Mouse (Mus musculus): ENCODE measurements around the gene 9330182L06Rik. TPM values are rescaled to one million over a fixed set of nuclear protein-coding genes. Genes with fewer than 3 reads are reported as not detected.

Gene 9330182L06Rik
- total RNA-seq, 2 experiments from 2014 or later: 0.17 to 0.36 TPM

DNA sequence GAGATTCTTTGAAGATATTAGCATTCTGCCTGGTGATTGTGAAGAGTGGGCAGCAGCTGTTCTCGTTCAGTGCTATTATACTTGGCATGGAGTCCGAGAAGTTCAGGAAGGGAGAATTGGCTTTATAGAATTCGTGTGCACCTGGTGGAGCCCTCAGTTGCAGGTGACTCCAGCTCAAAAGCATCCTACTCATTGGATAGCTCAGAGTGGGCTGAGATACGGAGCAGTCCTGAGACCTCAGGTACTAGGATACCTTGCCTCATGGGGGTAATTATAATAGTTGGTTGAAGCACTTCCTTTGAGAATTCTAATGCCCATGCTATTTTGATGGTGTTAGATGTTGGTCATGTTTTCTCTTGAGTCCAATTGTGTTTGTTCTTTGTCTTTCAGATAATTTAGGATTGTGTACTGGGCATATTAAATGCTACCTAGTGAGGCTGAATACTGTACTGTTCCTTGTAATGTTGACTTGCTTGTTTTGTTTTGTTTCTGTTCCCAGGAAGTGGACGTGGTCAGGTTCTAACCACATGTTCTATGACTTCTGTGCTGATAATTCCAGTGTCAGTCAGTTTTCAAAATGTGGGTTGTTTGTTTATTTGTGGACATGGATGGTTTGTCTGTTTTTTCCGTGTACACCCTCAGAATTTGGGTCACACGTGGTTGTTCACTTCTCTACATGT is 96.2 kb downstream of the 9330182L06Rik start:
- intact Hi-C loops (cut with DNase I): no loop called here
- no peak for DNase-seq

DNA sequence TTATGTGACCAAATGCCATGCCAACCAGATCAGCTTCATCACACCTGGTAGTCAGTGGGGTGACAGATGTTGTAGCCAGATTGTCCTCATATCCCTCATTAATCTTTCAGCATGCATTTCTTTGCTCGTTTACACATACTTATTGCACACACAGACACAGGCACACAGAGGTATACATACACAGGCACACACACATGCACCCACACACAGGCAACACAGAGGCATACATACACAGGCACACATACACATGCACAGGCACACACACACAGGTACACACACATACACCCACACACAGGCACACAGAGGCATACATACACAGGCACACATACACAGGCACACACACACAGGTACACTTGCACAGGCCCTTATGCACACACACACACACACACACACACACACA is 99.0 kb downstream of the 9330182L06Rik start:
- no peak for DNase-seq
- intact Hi-C loops (cut with DNase I): no loop called here

DNA sequence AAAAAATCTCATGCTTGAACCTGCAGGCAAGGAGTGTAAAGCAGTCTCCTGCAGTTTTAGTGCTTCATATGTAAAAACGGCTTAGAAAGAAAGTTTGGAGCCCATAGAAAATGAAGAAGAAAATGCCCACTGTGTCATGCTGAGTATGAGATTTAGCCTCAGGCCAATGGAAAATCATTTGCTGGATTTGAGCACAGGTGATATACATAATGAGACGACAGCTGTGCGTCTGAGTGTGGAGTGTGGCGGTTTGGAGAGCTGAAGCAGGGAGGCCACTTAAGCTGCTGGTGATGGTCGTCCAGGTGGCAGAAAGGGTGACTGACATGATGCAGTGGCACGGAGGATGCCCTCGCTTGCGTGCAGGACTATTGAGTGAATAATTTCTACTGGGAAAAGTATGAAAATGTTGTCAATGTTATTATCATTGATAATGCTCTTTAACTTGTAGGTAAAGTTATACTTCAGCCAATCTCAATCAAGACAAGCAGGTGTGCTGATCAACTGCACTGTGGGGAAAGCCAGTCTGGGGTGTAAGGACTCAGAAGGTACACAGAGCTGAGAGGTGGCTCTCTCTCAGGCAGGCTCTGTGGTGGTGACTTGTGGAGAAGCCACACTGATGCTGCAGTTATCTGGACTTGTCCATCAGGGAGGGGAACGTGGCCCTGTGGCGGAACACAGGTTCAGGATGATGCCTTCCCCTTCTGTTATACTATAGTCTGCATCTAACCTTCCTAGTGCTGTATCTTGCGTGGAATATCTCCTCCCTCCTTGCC is 102.2 kb downstream of the 9330182L06Rik start:
- DNase-seq: no peak
- intact Hi-C loops (cut with DNase I): no loop called here

DNA sequence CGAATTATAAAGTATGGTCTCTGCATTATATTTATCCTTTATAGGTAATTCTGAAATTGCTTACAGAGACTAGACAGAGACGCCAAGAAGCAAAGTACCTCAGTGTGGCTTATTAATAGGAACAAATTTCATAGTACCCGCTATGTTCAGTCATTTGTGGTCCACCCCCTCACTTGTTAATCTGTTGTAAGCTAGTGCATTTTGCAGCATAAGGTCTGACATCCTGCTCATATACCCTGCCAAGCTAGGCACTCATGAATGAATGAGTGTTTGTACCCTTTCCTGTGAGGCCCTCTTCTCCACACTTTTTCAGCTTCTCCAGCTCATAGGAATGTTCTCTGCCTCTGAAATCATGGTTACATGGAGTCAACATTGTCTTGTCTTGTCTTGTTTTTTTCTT is 105.2 kb downstream of the 9330182L06Rik start:
- no peak for DNase-seq
- intact Hi-C loops (cut with DNase I): no loop called here

GRCm38 (mm10) chr5:9373341-9373740 is 107.4 kb downstream of the 9330182L06Rik start:
- intact Hi-C loops (cut with DNase I): no loop called here
- no peak for DNase-seq

GRCm38 (mm10) chr5:9389968-9390367 is 124.0 kb downstream of the 9330182L06Rik start:
- intact Hi-C loops (cut with DNase I): no loop called here
- peak in 1 of 2 experiments; percentile 4 for DNase-seq

- intact Hi-C loops (cut with DNase I): no loop called here
- DNase-seq: no peak
Observed at GRCm38 (mm10) chr5:9391858-9392393, 126.0 kb downstream of the 9330182L06Rik start.

GRCm38 (mm10) chr5:9417098-9417497 is 151.2 kb downstream of the 9330182L06Rik start:
- intact Hi-C loops (cut with DNase I): no loop called here
- DNase-seq: no peak

GRCm38 (mm10) chr5:9417802-9418201 is 151.9 kb downstream of the 9330182L06Rik start:
- intact Hi-C loops (cut with DNase I): no loop called here
- no peak for DNase-seq

DNA sequence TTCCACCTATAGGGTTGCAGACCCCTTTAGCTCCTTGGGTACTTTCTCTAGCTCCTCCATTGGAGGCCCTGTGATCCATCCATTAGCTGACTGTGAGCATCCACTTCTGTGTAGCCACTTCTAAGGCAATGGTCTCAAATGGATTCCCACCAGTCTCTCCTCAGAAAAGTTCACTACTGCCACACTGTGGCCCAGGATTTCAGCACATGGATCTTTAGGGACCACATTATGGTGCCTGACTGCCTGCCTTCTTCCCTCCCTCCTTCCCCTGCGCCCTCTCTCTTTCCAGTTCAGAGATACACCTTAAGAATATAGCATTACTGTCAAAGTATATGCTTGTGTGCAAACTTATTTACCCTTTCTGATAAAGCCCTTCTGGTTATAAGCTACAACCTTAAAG is 154.0 kb downstream of the 9330182L06Rik start:
- peak; percentile 3 to 8 for DNase-seq
- intact Hi-C loops (cut with DNase I): loop anchor here (10.0 kb wide), 1 partner anchor 355 kb away; no protein-coding TSS in a partner anchor

DNA sequence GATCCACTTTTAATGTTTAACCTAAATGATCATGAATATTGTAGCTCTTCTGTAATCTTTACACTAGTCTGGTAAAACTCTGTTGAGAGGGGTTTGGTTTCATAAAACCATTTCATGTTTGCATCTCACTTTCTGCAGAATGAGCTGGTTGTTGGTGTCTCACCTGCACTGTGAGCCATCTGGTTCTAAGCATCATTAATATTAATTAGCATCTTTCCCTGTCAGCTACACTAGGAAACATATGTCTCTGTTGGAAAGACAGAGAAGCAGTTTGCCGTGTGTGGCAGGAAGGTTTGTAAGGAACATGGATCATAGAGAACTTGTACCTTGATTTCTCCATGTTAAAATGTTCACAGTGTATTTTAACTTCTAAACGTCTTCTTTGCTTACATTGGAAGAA is 158.5 kb downstream of the 9330182L06Rik start:
- no peak for DNase-seq
- intact Hi-C loops (cut with DNase I): loop anchor here (10.0 kb wide), 1 partner anchor 360 kb away; no protein-coding TSS in a partner anchor

DNA sequence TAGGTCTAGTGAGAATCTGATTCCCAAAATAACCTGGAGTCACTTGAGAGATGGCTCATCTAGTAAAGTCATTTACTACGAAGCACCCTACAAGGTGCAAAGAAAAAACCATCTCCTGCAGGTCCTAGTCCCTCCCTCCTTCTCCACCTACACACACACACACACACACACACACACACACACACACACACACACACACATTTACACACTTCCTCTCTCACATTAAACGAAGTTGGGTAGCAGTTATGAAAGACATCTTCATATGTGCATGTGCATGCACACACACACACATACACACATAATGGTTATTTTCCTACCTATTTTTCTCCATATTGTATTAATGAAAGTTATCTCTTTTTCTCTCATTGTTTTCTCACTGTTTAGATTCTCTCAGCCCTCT is 161.2 kb downstream of the 9330182L06Rik start:
- no peak for DNase-seq
- intact Hi-C loops (cut with DNase I): loop anchor here (2.0 to 10.0 kb wide), 3 partner anchors 258 to 485 kb away; no protein-coding TSS in a partner anchor

DNA sequence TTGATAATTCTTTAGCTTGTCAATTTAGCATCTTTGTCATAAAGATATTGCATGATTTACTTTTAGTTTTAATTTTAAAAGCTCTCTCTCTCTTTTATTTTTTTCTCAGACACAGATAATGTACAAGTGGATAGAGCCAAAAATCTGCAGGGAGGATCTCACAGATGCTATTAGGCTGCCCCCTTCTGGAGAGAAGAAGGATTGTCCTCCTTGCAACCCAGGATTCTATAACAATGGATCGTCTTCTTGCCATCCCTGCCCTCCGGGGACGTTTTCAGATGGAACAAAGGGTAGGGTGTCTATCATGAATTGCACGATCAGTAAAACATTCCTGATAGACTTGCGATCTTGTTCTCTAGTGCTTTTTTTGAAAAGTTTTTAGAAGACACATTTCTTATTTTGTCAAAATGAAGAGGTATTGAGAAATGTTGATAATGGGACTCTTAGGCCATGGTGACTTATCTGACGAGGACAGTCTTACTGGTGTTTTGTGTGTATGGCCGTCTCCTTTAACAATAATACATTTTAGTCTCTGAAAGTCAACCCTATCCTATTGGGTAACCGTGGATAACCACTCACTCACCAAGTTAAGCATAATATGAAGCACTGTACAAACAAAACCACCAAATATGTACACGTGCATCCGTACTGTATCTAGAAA is 161.8 kb downstream of the 9330182L06Rik start:
- intact Hi-C loops (cut with DNase I): loop anchor here (2.0 to 10.0 kb wide), 3 partner anchors 259 to 485 kb away; no protein-coding TSS in a partner anchor
- peak; percentile 24 to 47 for DNase-seq

GRCm38 (mm10) chr5:9428728-9429127 is 162.8 kb downstream of the 9330182L06Rik start:
- intact Hi-C loops (cut with DNase I): loop anchor here (5.0 to 10.0 kb wide), 2 partner anchors 364 to 486 kb away; no protein-coding TSS in a partner anchor

GRCm38 (mm10) chr5:9446146-9446545 is 180.2 kb downstream of the 9330182L06Rik start:
- peak; percentile 18 to 31 for DNase-seq

More at GRCm38 (mm10) chr5:9428728-9429127, 162.8 kb downstream of the 9330182L06Rik start:
- DNase-seq: no peak

GRCm38 (mm10) chr5:9448931-9449330 is 183.0 kb downstream of the 9330182L06Rik start:
- DNase-seq: no peak
- intact Hi-C loops (cut with DNase I): loop anchor here (5.0 kb wide), 1 partner anchor 1183 kb away; no protein-coding TSS in a partner anchor

More at GRCm38 (mm10) chr5:9446146-9446545, 180.2 kb downstream of the 9330182L06Rik start:
- intact Hi-C loops (cut with DNase I): loop anchor here (5.0 kb wide), 1 partner anchor 1186 kb away; no protein-coding TSS in a partner anchor

DNA sequence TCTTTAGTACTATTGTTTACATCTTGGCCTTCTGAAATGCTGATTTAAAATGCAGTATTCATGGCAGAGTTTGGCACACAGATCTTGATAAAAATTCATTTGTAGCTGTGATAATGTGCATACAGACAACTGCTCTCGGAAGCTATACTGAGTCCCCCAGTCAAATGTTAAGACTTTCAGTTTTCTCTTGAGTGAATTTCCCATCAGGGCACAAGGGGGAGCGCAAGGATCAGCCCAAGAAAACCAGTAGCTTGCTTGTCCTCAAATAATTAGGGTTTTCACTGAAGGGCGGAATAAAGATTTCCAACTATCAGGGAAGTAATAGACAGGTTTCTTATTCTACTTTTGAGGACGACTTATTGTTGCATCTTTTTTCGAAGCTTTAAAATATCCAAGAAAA is 183.7 kb downstream of the 9330182L06Rik start:
- DNase-seq: peak in 1 of 2 experiments; percentile 2
- intact Hi-C loops (cut with DNase I): loop anchor here (5.0 kb wide), 1 partner anchor 1183 kb away; no protein-coding TSS in a partner anchor

DNA sequence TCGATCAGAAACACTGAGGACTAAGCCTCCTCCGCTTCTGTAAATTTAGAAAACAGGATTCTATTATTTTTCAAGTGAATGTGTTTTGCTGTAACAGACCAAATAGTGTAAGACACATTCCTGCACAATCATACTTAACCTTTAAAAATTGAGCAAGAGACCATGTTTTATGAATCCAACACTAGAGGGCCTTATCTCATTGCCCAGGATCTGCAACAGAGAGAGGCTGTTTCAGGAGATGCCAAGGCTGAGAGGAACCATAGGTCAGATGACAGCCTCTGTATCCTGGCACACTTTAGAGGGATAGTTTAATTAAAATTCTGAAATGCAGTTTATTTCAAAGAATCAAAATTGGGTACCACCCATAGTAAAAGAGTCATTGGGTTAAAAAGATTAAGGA is 187.4 kb downstream of the 9330182L06Rik start:
- intact Hi-C loops (cut with DNase I): no loop called here

GRCm38 (mm10) chr5:9477587-9477986 is 211.7 kb downstream of the 9330182L06Rik start:
- no peak for DNase-seq
- intact Hi-C loops (cut with DNase I): no loop called here

More for the DNA sequence above, 187.4 kb downstream of the 9330182L06Rik start:
- DNase-seq: no peak

GRCm38 (mm10) chr5:9495456-9495855 is 229.5 kb downstream of the 9330182L06Rik start:
- no peak for DNase-seq
- intact Hi-C loops (cut with DNase I): no loop called here
